10 mouse cellular contexts compared by ENCODE assay signal in the genomic region with DNA sequence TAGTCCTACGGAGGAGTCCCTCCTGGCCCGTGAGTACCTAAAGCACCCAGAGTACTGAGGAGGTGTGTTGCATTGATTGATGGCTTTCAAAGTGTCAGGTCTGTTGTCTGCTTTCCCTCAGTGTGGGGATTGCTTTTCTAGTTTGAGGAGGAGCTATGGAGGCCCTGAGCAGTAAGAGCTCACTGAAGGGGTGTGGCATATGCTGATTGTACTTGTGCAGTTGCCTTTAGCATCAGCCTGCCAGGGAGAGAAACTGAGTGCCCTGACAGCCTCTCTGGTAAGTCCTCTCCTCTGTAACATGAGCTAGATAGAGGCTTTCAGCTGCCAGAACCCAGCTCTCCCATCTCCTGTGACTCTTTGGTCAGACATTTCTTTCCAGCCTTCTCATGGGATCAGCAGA. TPM values are rescaled to one million over a fixed set of nuclear protein-coding genes. Genes with fewer than 3 reads are reported as not detected.
A peak's percentile ranks its signal among the peaks of the same experiment; 100 is the strongest.
DNase-seq lines count a peak whose midpoint lies in the region; ATAC-seq and TF ChIP-seq lines count a peak whose summit lies in the region.
"Had no signal": no experiment of that assay in that cellular context is flagged by ENCODE, and none has a peak within 500 bp of the region (broad histone marks: within the 10 kb centered on the region; RNA-seq: fewer than 3 reads in every experiment).

No protein-coding gene starts in this region.

- intact Hi-C loops in heart, postnatal 25 days (cut with DNase I), result no loop called here
- intact Hi-C loops in left cerebral cortex, postnatal 36 days (cut with DNase I), result loop anchor here (10.0 kb wide), 1 partner anchor 442 kb away; a partner anchor contains a TSS

- 0 out of 2 replicates have a peak, but pooled peaks cover 5% of the 10 kb centered on the region for H3K36me3 ChIP-seq in heart, embryonic 12.5 days
- H3K36me3 ChIP-seq in neural tube, embryonic 12.5 days, result no peaks in the 10 kb centered on the region
- H3K36me3 ChIP-seq in liver, postnatal 0 days (replicated peaks; ENCODE audit: insufficient read depth, low read length), result 0 out of 2 replicates have a peak, but pooled peaks cover 2% of the 10 kb centered on the region
- H3K36me3 ChIP-seq: forebrain, embryonic 15.5 days had no signal

- no peak for DNase-seq in heart, postnatal 25 days (ENCODE audit: low spot score)
- no peak for DNase-seq in neural tube, embryonic 10.5 days (ENCODE audit: extremely low spot score, low spot score)
- DNase-seq in liver, postnatal 0 days, result no peak
- no peak for DNase-seq in left cerebral cortex, postnatal 36 days (ENCODE audit: low spot score in 2 of 2)
- no peak for DNase-seq in right cerebral cortex, postnatal 25 days

- no peak for TF ChIP-seq EP300 in liver, postnatal 0 days (IDR thresholded peaks at IDR 0.05; ENCODE audit: low read depth)

- no peaks in the 10 kb centered on the region for H3K27me3 ChIP-seq in heart, embryonic 12.5 days (replicated peaks)
- no peaks in the 10 kb centered on the region for H3K27me3 ChIP-seq in neural tube, embryonic 12.5 days (replicated peaks)
- no peaks in the 10 kb centered on the region for H3K27me3 ChIP-seq in liver, postnatal 0 days (ENCODE audit: insufficient read depth, low read length)
- H3K27me3 ChIP-seq: forebrain, embryonic 15.5 days had no signal

- no peak overlapping the region for H3K27ac ChIP-seq in heart, embryonic 12.5 days (ENCODE audit: poor library complexity, severe bottlenecking)
- no peak overlapping the region for H3K27ac ChIP-seq in neural tube, embryonic 12.5 days
- peak overlapping the region; percentile 98 for H3K27ac ChIP-seq in liver, postnatal 0 days (ENCODE audit: low read depth)
- H3K27ac ChIP-seq: forebrain, embryonic 15.5 days had no signal

- H3K9me3 ChIP-seq in heart, embryonic 12.5 days (replicated peaks), result no peaks in the 10 kb centered on the region
- no peaks in the 10 kb centered on the region for H3K9me3 ChIP-seq in neural tube, embryonic 12.5 days
- H3K9me3 ChIP-seq in liver, postnatal 0 days (ENCODE audit: low read length), result no peaks in the 10 kb centered on the region
- H3K9me3 ChIP-seq: forebrain, embryonic 15.5 days had no signal

- ATAC-seq in heart, embryonic 12.5 days (ENCODE audit: insufficient number of reproducible peaks, low FRiP score), result no peak
- no peak for ATAC-seq in neural tube, embryonic 12.5 days (ENCODE audit: low FRiP score, low read depth)
- ATAC-seq in liver, postnatal 0 days, result no peak
- no peak for ATAC-seq in cerebellum, adult (ENCODE audit: insufficient number of reproducible peaks, low FRiP score, low TSS enrichment)
- ATAC-seq: forebrain, embryonic 15.5 days had no signal

- WGBS in heart, embryonic 12.5 days, result 51% methylated on average over 2 of the region's 2 CpGs
- 56% methylated on average over 2 of the region's 2 CpGs for WGBS in neural tube, embryonic 12.5 days
- WGBS in liver, postnatal 0 days (ENCODE audit: insufficient replicate concordance), result 41% methylated on average over 2 of the region's 2 CpGs

- H3K4me2 ChIP-seq in heart, embryonic 12.5 days, result 0 out of 2 replicates have a peak overlapping the region, but pooled peaks have one; percentile 6
- no peak overlapping the region for H3K4me2 ChIP-seq in neural tube, embryonic 12.5 days (replicated peaks)
- peak overlapping the region; percentile 95 for H3K4me2 ChIP-seq in liver, postnatal 0 days (ENCODE audit: low read depth, low read length)
- H3K4me2 ChIP-seq: forebrain, embryonic 15.5 days had no signal

- no peak overlapping the region for H3K9ac ChIP-seq in heart, embryonic 12.5 days
- H3K9ac ChIP-seq in neural tube, embryonic 12.5 days, result peak overlapping the region; percentile 40; the same call in 1 of the 2 replicates
- peak overlapping the region; percentile 51 for H3K9ac ChIP-seq in liver, postnatal 0 days (replicated peaks)
- H3K9ac ChIP-seq: forebrain, embryonic 15.5 days had no signal

- no peak overlapping the region for H3K4me3 ChIP-seq in heart, embryonic 12.5 days
- H3K4me3 ChIP-seq in neural tube, embryonic 12.5 days, result no peak overlapping the region
- H3K4me3 ChIP-seq in liver, postnatal 0 days (ENCODE audit: low read depth, low read length), result peak overlapping the region; percentile 73
- H3K4me3 ChIP-seq: forebrain, embryonic 15.5 days had no signal

- no peak for TF ChIP-seq CTCF in liver, postnatal 0 days (IDR thresholded peaks at IDR 0.05; ENCODE audit: low read depth)

- peaks cover 65% of the 10 kb centered on the region for H3K4me1 ChIP-seq in heart, embryonic 12.5 days (replicated peaks)
- H3K4me1 ChIP-seq in neural tube, embryonic 12.5 days, result peaks cover 27% of the 10 kb centered on the region
- H3K4me1 ChIP-seq in liver, postnatal 0 days (ENCODE audit: insufficient read depth), result peaks cover 78% of the 10 kb centered on the region

RNA-seq across cellular contexts. Expression of a gene that starts 3.3 kb away (rescaled TPM):
- polyA plus RNA-seq in heart, embryonic 12.5 days (2016; fragmentation: Nextera tagmentation; extraction: Ambion mirVana), result 45.7 TPM in 2 replicates
- total RNA-seq in heart, postnatal 25 days (2021), result 10 to 100 TPM; 49.1 to 64.1 TPM
- polyA plus RNA-seq in neural tube, embryonic 12.5 days (2016; fragmentation: Nextera tagmentation; extraction: Ambion mirVana), result 36.6 and 36.7 TPM in 2 replicates
- 56.3 and 58.2 TPM in 2 replicates for polyA plus RNA-seq in liver, postnatal 0 days (2015; fragmentation: Nextera tagmentation; extraction: Ambion mirVana)
- total RNA-seq in left cerebral cortex, postnatal 36 days (2021), result 10 to 100 TPM; 66.0 to 78.6 TPM

RNA-seq across cellular contexts. Expression of a gene that starts 30.8 kb away (rescaled TPM):
- 0.08 and 0.27 TPM in 2 replicates for polyA plus RNA-seq in heart, embryonic 12.5 days (2016; fragmentation: Nextera tagmentation; extraction: Ambion mirVana)
- under 1 TPM; 0.10 to 0.11 TPM for total RNA-seq in heart, postnatal 25 days (2021)
- 0.06 TPM in 1 of 2 replicates, not detected in the other for polyA plus RNA-seq in neural tube, embryonic 12.5 days (2016; fragmentation: Nextera tagmentation; extraction: Ambion mirVana)
- 0.05 and 0.07 TPM in 2 replicates for polyA plus RNA-seq in liver, postnatal 0 days (2015; fragmentation: Nextera tagmentation; extraction: Ambion mirVana)
- total RNA-seq in left cerebral cortex, postnatal 36 days (2021), result under 1 TPM; 0.25 to 0.29 TPM
- polyA plus RNA-seq: forebrain, embryonic 15.5 days had no signal

RNA-seq across cellular contexts. Expression of a gene that starts 37.8 kb away (rescaled TPM):
- not detected in 2 replicates for polyA plus RNA-seq in heart, embryonic 12.5 days (2016; fragmentation: Nextera tagmentation; extraction: Ambion mirVana)
- not detected for total RNA-seq in heart, postnatal 25 days (2021)
- polyA plus RNA-seq in neural tube, embryonic 12.5 days (2016; fragmentation: Nextera tagmentation; extraction: Ambion mirVana), result 0.20 TPM in 1 of 2 replicates, not detected in the other
- polyA plus RNA-seq in liver, postnatal 0 days (2015; fragmentation: Nextera tagmentation; extraction: Ambion mirVana), result not detected in 2 replicates
- not detected for total RNA-seq in left cerebral cortex, postnatal 36 days (2021)
- polyA plus RNA-seq: forebrain, embryonic 15.5 days had no signal

RNA-seq across cellular contexts. Expression of a gene that starts 44.2 kb away (rescaled TPM):
- 33.5 and 34.6 TPM in 2 replicates for polyA plus RNA-seq in heart, embryonic 12.5 days (2016; fragmentation: Nextera tagmentation; extraction: Ambion mirVana)
- total RNA-seq in heart, postnatal 25 days (2021), result 10 to 100 TPM; 21.5 to 29.6 TPM
- polyA plus RNA-seq in neural tube, embryonic 12.5 days (2016; fragmentation: Nextera tagmentation; extraction: Ambion mirVana), result 49.5 and 61.0 TPM in 2 replicates
- polyA plus RNA-seq in liver, postnatal 0 days (2015; fragmentation: Nextera tagmentation; extraction: Ambion mirVana), result 8.6 and 8.8 TPM in 2 replicates
- 10 to 100 TPM; 45.8 to 55.7 TPM for total RNA-seq in left cerebral cortex, postnatal 36 days (2021)

RNA-seq across cellular contexts. Expression of a gene that starts 57.3 kb away (rescaled TPM):
- not detected in 2 replicates for polyA plus RNA-seq in heart, embryonic 12.5 days (2016; fragmentation: Nextera tagmentation; extraction: Ambion mirVana)
- not detected for total RNA-seq in heart, postnatal 25 days (2021)
- not detected in 2 replicates for polyA plus RNA-seq in neural tube, embryonic 12.5 days (2016; fragmentation: Nextera tagmentation; extraction: Ambion mirVana)
- polyA plus RNA-seq in liver, postnatal 0 days (2015; fragmentation: Nextera tagmentation; extraction: Ambion mirVana), result not detected in 2 replicates
- not detected for total RNA-seq in left cerebral cortex, postnatal 36 days (2021)
- polyA plus RNA-seq: brain, embryonic 14.5 days; forebrain, embryonic 15.5 days had no signal
